Mouse (Mus musculus) spleen, adult 2 months (tissue): ENCODE measurements at regions not wholly inside any gene's neighbourhood (a gene's known extent, or its start where the extent isn't known, plus 50 kb on each side); places are given as distances from the start of the nearest gene placed in this dataset.

Source experiments
- DNase-seq, 2 experiments: peaks; one replicate each; pipeline versions ENCODE4 v3.0.0 to v3.0.0-alpha.2; 2012 to 2021; ENCODE audit warnings: low spot score in 2 of 2, low read depth in 1 of 2
- H3K27ac ChIP-seq: fragments of 200-500 bp; 2 replicates; pipeline ENCODE4 v1.5.1; 2012; ENCODE audit warnings: low read length, inconsistent platforms; ENCODE audit not compliant: insufficient read depth
- H3K27me3 ChIP-seq: fragments of 200-500 bp; 2 replicates; pipeline ENCODE4 v1.6.1; 2012; ENCODE audit warnings: mild to moderate bottlenecking, moderate library complexity, low read length, inconsistent platforms; ENCODE audit not compliant: control insufficient read depth, insufficient read depth
- H3K36me3 ChIP-seq: fragments of 200-500 bp; 2 replicates; pipeline ENCODE4 v1.6.1; 2012; ENCODE audit warnings: mild to moderate bottlenecking, low read length, inconsistent platforms; ENCODE audit not compliant: control insufficient read depth, insufficient read depth
- H3K4me1 ChIP-seq: fragments of 200-500 bp; 2 replicates; pipeline ENCODE4 v1.6.1; 2011; ENCODE audit warnings: inconsistent platforms; ENCODE audit not compliant: control insufficient read depth, insufficient read depth, insufficient read length
- H3K4me3 ChIP-seq: fragments of 200-500 bp; 2 replicates; pipeline ENCODE4 v1.5.1; 2011; ENCODE audit warnings: mild to moderate bottlenecking, inconsistent platforms; ENCODE audit not compliant: insufficient read depth, insufficient read length; ENCODE audit errors: extremely low read depth
- CTCF ChIP-seq: fragments of 200-500 bp; IDR thresholded peaks from 2 replicates; pipeline ENCODE4 v1.5.1; 2011; ENCODE audit warnings: mild to moderate bottlenecking, inconsistent platforms; ENCODE audit not compliant: insufficient read depth, insufficient read length, insufficient replicate concordance; ENCODE audit errors: extremely low read depth
- POLR2A ChIP-seq: fragments of 200-500 bp; IDR thresholded peaks from 2 replicates; pipeline ENCODE4 v1.6.1; 2011; ENCODE audit warnings: low read depth, low read length, inconsistent platforms
- WGBS: fragments of 180-500 bp; shearing (Covaris S2); methylation state at CpG from one replicate; pipeline ENCODE4 v1.1.7; 2018; 5-methylcytosine and 5-hydroxymethylcytosine counted together

DNA sequence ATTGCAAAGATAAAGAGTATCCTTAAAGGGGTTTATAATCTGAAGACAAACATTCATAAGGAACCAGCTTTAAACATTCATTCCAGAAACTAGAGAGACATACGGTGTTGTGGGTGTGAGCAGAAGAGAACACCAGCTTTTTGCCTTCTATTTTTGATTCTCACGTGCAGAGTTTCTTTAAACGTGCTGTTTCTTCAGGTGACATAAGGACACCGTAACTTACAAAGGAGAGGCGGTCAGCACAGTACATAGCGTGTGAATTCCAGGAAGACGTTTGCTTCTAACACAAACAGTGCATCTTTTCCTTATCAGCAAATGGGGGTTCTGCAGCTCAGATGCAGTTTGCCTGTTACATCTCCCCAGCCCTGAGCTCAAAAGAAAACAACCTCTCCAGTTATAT is 138.6 kb upstream of the Gbe1 start:
- Histone ChIP-seq H3K27me3 (no peaks in the 10 kb centered on the region), H3K36me3 (no peaks in the 10 kb centered on the region), H3K4me1 (no peaks in the 10 kb centered on the region), H3K27ac (no peak overlapping the region), H3K4me3 (no peak overlapping the region)
- TF ChIP-seq CTCF (no peak), POLR2A (no peak)
- no peak for DNase-seq
- 65% methylated on average over 7 of the region's 7 CpGs for WGBS

DNA sequence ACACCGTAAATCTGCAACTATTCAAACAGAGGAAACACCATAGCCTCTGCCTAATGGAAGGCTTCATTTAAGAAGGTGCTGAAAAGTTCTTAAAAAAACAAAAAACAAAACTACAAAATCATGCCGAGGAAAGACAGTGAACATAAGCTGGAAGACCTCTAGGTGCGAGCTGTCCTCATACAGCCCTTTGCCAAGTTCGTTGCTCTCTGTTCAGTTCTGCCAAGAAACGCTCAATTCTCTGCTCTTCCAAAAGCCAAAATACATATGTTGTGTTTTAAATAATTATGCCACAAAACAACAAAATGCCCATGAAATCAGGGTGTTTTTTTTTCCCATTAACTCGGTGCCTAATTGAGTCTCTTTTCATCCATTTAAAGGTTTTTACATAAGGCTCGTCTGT is 134.8 kb upstream of the Gbe1 start:
- H3K27me3 ChIP-seq, result no peaks in the 10 kb centered on the region
- H3K27ac ChIP-seq, result no peak overlapping the region
- WGBS, result 85% methylated on average over 7 of the region's 7 CpGs
- H3K4me1 ChIP-seq, result no peaks in the 10 kb centered on the region
- no peak for DNase-seq
- no peaks in the 10 kb centered on the region for H3K36me3 ChIP-seq
- no peak overlapping the region for H3K4me3 ChIP-seq
- TF ChIP-seq POLR2A (no peak), CTCF (no peak)

DNA sequence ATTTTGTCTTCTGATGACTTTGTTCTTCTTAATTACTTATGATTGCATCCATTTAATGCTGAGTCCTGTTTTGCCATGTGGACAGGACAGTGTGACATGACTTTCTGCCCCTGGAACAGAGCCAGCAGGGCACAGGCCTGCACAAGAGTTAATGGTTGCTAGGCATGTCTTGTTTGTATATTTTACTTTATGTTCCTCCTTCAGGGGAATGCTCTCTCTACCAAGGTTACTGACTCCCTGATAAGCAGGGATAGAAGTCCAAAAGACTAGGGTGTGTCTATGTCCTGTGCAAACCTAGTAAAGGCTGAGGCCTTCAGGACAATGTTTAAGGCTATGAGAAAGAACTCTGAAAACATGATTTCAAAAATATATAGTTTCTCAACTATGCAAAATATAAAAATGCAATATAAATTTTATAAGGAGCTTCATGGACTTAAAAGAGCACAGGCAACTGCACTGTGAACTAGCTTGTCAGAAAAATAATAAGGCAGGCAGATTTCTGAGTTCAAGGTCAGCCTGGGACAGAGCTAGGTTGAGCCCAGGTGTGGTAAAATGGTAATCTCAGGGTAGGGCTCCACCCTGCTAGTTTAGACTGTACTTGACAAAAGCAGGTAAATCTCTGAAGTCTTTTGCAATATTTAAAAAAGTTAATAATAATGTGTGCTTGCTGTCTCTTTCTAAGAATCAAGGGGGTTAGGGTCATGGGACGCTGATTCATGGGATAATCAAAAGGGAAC is 99.7 kb upstream of the Gbe1 start:
- no peak for DNase-seq
- no peak overlapping the region for H3K4me3 ChIP-seq

DNA sequence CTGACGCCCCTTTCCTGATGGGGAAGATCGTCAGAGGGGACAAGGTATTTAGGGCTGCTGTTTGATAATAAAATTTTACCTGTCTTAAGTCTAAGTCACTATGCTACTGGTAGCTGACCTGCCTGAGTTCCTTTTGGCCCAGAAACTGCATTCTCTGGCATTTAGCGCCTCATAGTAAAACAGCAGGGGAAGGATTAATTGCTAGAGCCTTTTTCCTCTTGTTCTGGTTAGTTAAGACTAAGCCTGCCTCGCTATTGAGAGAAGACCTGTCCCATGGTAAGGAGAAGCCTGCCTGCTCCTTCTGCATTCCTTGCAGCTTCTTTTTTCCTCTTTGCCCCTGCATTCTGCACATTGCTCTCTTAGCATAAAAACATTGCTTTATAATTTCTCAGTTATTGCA is 98.9 kb upstream of the Gbe1 start:
- H3K27me3 ChIP-seq, result no peaks in the 10 kb centered on the region
- no peak overlapping the region for H3K27ac ChIP-seq
- H3K4me1 ChIP-seq, result no peaks in the 10 kb centered on the region
- WGBS, result 47% methylated on average over 4 of the region's 4 CpGs
- H3K4me3 ChIP-seq, result no peak overlapping the region
- no peaks in the 10 kb centered on the region for H3K36me3 ChIP-seq
- no peak for DNase-seq
- TF ChIP-seq CTCF (no peak), POLR2A (no peak)

More for the DNA sequence above, 99.7 kb upstream of the Gbe1 start:
- no peak for TF ChIP-seq POLR2A
- no peak for TF ChIP-seq CTCF
- no peaks in the 10 kb centered on the region for H3K27me3 ChIP-seq
- H3K4me1 ChIP-seq, result no peaks in the 10 kb centered on the region
- H3K27ac ChIP-seq, result no peak overlapping the region
- H3K36me3 ChIP-seq, result no peaks in the 10 kb centered on the region
- WGBS, result 76% methylated on average over 1 of the region's 1 CpGs

DNA sequence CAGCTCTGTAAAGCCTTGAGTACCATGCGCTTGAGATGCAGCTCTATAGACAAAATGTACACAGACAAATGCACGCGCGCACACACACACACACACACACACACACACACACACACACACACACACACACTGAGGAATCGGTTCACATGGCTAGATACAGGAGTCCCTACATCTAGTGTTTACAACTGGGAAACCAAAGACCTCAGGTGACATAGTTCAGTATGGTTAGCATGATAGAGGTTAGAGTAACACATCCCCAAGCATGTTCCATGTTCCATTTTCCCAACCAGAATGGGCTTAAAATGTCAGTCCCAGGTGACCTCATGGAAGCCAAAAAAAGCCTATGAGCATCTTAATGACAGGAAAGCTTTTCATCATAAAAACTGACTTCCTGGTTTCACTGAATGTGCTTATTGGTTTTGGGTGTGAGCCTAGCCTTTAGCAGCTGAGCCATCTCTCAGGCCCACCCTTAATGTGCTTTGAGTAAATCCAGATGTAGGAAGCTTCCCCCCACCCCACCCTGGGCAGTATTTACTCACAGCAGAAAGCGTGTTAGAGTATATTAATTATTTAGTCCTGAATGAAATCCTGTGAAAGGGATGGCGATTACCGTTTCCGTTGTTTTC is 86.0 kb upstream of the Gbe1 start:
- WGBS, result 91% methylated on average over 9 of the region's 9 CpGs
- no peaks in the 10 kb centered on the region for H3K36me3 ChIP-seq
- no peak overlapping the region for H3K4me3 ChIP-seq
- H3K27ac ChIP-seq, result no peak overlapping the region
- no peaks in the 10 kb centered on the region for H3K27me3 ChIP-seq
- DNase-seq, result no peak
- TF ChIP-seq CTCF, result no peak
- no peaks in the 10 kb centered on the region for H3K4me1 ChIP-seq

DNA sequence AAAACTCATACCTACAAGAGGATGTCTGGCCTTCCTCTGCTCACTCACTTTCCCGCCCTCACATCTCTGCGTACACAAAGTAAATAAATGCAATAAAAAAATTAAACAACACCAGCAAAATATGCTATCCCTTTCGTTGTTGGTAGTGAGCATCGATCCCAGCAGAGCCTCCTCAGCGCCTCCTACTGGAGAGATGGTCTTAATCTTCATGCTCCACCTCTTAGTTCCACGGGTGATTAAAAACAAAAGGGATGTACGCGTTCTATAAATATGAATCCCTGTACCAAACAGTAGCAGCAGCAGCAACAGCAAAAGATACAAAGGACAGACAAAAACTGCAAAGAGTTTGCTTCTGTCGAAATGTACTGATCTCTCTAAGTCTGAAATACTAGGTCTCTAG is 81.0 kb upstream of the Gbe1 start:
- TF ChIP-seq POLR2A (no peak), CTCF (no peak)
- Histone ChIP-seq H3K4me1 (no peaks in the 10 kb centered on the region), H3K27me3 (no peaks in the 10 kb centered on the region), H3K27ac (no peak overlapping the region), H3K4me3 (no peak overlapping the region), H3K36me3 (no peaks in the 10 kb centered on the region)
- 91% methylated on average over 9 of the region's 9 CpGs for WGBS
- no peak for DNase-seq

DNA sequence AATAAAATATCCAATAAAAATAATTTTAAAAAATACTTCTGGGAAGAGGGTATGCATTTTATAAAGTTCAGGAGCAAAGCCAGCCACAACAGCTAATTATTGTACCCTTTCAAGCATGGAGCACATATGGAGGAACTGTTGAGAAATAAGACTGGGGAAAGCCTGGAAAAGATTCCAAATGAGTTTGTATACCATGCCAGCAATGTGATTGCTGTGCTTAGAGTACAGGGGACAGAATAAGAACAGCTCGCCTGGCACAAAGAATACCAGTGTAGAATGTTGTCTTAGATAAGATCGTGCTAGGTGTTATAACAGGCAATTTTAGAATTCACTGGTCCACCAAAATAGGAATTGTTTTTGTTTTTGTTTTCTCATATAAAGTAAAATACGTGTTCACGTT is 78.6 kb upstream of the Gbe1 start:
- no peak overlapping the region for H3K4me3 ChIP-seq
- no peak for DNase-seq
- no peaks in the 10 kb centered on the region for H3K36me3 ChIP-seq
- 92% methylated on average over 4 of the region's 4 CpGs for WGBS
- TF ChIP-seq POLR2A (no peak), CTCF (no peak)
- H3K4me1 ChIP-seq, result no peaks in the 10 kb centered on the region
- H3K27me3 ChIP-seq, result no peaks in the 10 kb centered on the region
- no peak overlapping the region for H3K27ac ChIP-seq
